Mouse (Mus musculus) T-helper 1 cell (primary cell): ENCODE results near the gene Klhdc7a.

Experiments
- in situ Hi-C: fragments of 300-600 bp; cut with MboI, MseI; formaldehyde crosslinking; loops from one replicate; pipeline ENCODE4 v1.15.1; 2025; ENCODE audit warnings: high pct_unique_total_duplicates

Klhdc7a gene

DNA sequence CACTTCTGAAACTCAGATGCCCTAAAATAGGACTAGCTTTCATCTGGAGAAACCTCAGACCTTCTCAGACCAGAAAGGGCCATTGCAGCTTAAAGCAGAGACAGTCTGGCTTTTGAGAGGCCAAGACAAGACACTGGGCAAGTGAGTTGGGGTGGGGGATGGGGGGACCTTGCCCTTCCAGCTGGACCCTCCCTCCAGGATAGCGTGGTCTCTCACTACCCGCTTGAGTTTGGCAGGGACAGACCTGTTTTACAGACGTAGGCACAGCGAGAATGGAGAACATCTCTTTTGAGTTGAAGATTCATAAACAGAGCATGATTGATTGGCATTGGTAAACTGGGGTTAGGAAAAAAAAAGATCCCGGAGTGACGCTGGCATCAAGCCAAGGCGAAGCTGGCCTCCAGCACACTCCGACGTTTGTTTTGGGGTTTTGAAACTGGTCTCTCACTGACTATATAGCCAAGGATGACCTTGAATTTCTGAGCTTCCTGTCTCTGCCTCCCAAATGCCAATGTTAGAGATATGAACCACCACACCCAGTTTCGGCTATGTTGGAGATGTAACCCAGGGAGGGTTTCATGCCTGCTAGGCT lies 7.0 kb downstream of the Klhdc7a start:
- in situ Hi-C loops, result loop anchor here (10.0 kb wide), 1 partner anchor 1156 kb away; no protein-coding TSS in a partner anchor

- in situ Hi-C loops, result loop anchor here (10.0 kb wide), 1 partner anchor 1155 kb away; no protein-coding TSS in a partner anchor
Observed at GRCm38 (mm10) chr4:139960086-139960713, 7.6 kb downstream of the Klhdc7a start.

- in situ Hi-C loops, result no loop called here
Observed at GRCm38 (mm10) chr4:139959188-139959587, 8.6 kb downstream of the Klhdc7a start.

DNA sequence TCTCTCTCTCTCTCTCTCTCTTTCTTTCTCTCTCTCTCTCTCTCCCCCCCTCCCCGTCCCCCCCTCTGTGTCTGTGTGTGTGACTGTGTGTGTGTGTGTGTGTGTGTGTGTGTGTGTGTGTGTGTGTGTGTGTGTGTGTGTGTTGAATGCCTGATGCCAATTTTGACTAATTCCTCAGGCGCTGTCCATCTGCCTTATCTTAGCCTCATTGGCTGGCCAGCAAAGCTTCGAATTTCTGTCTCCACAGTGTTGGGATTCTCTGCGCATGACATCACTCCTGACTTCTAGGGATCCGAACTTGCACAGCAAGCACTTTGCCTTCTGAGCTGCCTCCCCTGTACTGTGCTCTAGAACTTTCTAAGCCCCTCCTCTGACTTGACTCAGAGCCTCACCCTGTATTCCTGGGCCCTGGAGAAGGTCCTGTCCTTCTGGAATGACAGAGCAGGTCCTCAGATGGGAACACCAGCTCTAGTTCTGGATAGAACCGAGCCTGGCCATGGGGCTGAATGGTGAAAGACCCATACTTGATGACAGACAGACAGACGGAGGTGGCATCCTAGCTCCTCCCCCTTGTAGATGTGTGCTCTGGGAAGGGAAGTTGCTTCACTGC lies 16.8 kb downstream of the Klhdc7a start:
- in situ Hi-C loops, result no loop called here

- in situ Hi-C loops, result no loop called here
Observed at GRCm38 (mm10) chr4:139950431-139950848, 17.4 kb downstream of the Klhdc7a start.

- in situ Hi-C loops, result no loop called here
Observed at GRCm38 (mm10) chr4:139948591-139948990, 19.2 kb downstream of the Klhdc7a start.

DNA sequence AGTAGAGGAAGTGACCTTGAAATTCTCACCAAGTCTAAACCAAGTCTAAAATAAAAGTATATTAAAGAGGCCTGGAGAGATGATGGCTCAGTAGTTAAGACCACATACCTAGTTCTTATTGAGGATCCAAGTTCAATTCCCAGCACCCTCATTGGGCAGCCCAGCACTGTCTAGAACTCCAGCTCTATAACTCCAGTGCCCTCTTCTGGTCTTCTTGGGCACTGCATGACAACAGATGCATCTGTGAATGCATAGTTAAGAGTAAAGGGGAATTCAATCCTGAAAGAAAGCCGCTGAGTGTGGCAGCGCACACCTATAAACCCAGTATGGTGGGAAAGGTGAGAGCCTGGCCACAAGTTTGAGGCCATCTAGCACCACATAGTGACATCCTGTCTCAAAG lies 20.5 kb downstream of the Klhdc7a start:
- in situ Hi-C loops, result no loop called here

DNA sequence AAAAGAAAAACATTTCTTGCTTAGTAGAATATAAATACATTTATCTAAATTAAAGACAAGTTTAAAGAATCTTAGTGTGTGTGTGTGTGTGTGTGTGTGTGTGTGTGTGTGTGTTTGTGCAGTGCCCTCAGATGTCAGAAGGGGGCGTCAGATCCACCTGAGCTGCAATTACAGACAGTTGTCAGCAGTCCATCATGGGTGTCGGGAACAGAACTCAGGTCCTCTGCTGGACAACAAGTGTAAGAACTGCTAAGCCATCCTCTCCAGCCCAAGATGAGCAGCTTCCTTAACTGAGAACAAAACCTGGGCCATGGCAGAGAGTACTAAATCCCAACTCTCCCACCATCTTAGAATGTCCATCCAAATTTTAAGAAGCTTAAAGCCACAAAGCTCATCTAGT lies 26.0 kb downstream of the Klhdc7a start:
- in situ Hi-C loops, result no loop called here

DNA sequence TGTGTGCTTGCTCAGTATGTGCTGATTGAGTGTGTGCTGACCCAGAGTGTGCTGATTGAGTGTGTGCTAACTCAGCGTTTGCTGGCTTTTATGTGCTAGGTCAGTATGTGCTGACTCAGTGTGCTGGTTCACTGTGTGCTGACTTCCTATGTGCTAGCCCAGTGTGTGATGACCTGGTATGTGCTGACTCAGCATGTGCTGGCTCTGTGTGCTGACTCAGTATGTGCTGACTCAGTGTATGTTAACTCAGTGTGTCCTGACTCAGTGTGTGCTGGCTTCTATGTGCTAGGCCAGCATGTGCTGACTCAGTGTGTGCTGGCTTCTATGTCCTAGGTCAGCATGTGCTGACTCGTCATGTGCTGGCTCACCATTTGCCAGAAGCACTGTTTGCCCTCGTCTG lies 32.3 kb downstream of the Klhdc7a start:
- in situ Hi-C loops, result no loop called here

DNA sequence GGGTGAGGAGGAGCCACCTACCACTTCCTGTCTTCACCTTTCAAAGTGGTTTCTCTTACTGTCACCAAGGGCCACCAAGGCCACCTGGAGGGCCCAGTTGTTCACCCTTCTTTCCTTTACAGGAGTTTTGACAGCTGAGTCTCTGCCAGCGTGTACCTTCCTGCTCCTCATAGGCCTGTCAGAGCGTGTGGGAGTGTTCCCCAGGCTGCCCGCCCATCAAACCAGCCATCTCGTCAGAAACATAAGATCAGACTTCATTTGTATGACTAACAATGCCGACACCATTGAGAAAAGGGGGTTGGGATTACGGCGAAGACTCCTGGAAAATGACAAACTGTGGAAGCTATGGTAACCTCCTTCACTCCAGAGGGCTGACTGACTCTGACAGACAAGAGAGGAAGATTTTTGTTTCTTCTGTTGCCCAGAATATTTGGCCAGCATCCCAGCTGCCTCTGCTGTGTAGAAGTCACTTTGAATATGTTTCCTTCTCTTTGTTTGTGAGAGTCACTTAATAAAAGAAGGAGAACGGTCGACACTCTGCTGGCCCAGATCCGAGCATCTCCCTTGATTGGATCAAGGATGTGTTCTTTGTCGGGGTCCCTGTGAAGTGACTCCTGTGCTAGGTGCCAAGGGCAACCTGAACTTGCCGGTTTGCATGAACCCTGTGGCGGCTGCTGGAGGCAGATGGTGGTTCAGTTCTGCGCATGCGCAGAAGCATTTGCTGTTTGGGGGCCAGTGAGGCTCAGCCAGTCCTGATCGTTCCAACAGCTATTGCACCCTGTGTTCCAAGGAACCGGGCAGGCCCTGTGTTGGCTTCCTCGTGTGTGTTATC lies 34.6 kb downstream of the Klhdc7a start:
- in situ Hi-C loops, result no loop called here

DNA sequence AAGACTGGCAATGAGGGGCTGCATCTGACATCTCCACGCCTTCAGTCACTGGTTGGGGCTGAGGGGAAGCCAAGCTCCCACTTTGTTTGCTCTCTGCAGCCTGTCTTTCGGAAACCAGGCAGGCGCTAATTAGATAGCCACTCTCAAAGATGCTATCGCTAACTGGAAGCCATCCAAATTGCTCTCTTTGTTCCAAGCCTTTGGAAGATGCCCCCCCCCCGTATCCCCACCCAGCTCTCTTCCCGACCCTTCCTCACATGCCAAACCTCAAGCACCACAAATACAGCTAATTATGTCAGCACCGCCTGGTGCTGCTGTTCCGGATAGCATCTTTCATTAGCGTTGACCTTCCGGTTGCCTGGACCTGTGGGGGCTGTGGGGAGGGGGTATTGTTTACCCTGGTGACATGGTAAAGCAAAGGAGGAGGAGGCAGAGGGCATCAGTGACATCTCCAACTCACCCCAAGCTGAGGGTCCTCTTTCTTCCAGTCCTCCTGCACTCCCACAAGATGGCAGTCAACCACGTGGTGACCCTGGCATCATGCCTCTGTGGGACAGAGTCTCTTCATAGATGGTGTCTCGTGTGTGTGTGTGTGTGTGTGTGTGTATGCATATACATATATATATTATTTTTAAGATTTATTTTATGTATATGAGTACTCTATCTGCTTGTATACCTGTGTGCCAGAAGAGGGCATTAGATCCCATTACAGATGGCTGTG lies 35.9 kb downstream of the Klhdc7a start:
- in situ Hi-C loops, result no loop called here

- in situ Hi-C loops, result no loop called here
Observed at GRCm38 (mm10) chr4:139930885-139931284, 36.9 kb downstream of the Klhdc7a start.

- in situ Hi-C loops, result no loop called here
Observed at GRCm38 (mm10) chr4:139926161-139926561, 41.7 kb downstream of the Klhdc7a start.

DNA sequence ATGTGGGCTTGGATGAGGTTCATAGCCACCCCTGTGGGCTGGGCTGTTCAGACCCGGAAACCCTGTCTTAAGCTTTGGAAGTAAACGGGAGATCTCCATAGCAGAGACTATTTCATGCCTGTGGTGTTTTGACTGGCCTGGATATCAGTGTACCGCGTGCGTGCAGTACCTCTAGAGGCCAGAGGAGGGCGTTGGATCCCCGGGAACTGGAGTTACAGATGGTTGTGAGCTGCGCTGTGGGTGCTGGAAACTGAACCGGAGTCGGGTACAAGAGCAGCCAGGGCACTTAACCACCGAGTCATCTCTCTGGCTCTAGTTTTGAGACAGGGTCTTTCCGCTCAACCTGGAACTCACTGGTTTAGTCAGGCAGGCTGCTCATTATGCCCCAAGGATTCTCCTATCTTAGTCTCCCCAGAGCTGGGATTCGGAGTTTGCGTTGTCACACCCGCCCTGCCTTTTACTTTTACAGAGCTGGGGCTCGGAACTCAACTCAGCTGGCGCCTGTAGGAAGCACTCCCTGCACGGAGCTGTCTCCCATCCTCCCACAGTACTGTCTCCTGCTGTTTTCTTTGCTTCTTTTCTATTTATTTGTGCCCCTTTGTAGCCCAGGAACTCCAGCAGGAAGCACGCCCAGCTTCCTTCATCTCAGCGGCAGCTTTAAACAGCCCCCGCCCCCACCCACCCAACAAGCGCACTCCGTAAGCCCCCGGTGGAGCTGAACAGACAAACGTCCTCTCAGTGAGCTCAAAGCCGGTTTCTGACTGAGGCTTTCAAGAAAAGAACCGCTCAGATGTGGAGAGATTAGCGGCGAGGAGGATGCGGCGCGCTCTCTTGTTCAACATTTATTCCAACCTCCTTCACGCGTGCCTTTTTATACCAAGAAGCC lies 42.3 kb downstream of the Klhdc7a start:
- in situ Hi-C loops, result no loop called here

GRCm38 (mm10) chr4:139916731-139917130 lies 51.1 kb downstream of the Klhdc7a start:
- in situ Hi-C loops, result no loop called here
